Mouse (Mus musculus): ENCODE measurements around the gene Cit.

Gene Cit

GRCm38 (mm10) chr5:116039706-116040105 is 194.6 kb downstream of the Cit start:
- CTCF ChIA-PET, result no interaction called here

GRCm38 (mm10) chr5:116042241-116042640 is 197.2 kb downstream of the Cit start:
- CTCF ChIA-PET, result no interaction called here

- CTCF ChIA-PET, result interaction anchor here (0.8 kb wide), 1 partner anchor 12 kb away, joined by 3 read pairs; no protein-coding TSS in a partner anchor
Measured at GRCm38 (mm10) chr5:116045581-116045980, 200.5 kb downstream of the Cit start.

- CTCF ChIA-PET, result interaction anchor here (0.8 kb wide), 1 partner anchor 13 kb away, joined by 3 read pairs; no protein-coding TSS in a partner anchor
Measured at GRCm38 (mm10) chr5:116046246-116046645, 201.2 kb downstream of the Cit start.

- CTCF ChIA-PET, result interaction anchor here (0.6 kb wide), 1 partner anchor 9 kb away, joined by 3 read pairs; no protein-coding TSS in a partner anchor
Measured at GRCm38 (mm10) chr5:116048321-116048720, 203.2 kb downstream of the Cit start.

- CTCF ChIA-PET, result no interaction called here
Measured at GRCm38 (mm10) chr5:116049821-116050220, 204.7 kb downstream of the Cit start.

- CTCF ChIA-PET, result no interaction called here
Measured at GRCm38 (mm10) chr5:116052171-116052570, 207.1 kb downstream of the Cit start.

GRCm38 (mm10) chr5:116052826-116053225 is 207.7 kb downstream of the Cit start:
- CTCF ChIA-PET, result no interaction called here

Measured in spleen, embryonic (tissue).